Mouse (Mus musculus): Measurements from ENCODE around the gene Gm4792.

The Gm4792 gene
- long read RNA-seq, experiment 1 = 0 reads
- long read RNA-seq, experiment 2 = 0 reads

- intact Hi-C loops (cut with DNase I) = no loop called here
Measured at GRCm38 (mm10) chr10:94298471-94298870, at the start of gene Gm4792. TSS of gene Gm4792 (minus strand) at chr10:94298703.

- intact Hi-C loops (cut with DNase I) = no loop called here
Measured at GRCm38 (mm10) chr10:94347959-94348358, 49.5 kb upstream of the Gm4792 start.

- intact Hi-C loops (cut with DNase I) = no loop called here
Measured at GRCm38 (mm10) chr10:94347296-94347695, 48.8 kb upstream of the Gm4792 start.

- intact Hi-C loops (cut with DNase I) = no loop called here
Measured at GRCm38 (mm10) chr10:94346596-94346995, 48.1 kb upstream of the Gm4792 start.

- intact Hi-C loops (cut with DNase I) = no loop called here
Measured at GRCm38 (mm10) chr10:94345509-94346252, 47.2 kb upstream of the Gm4792 start.

GRCm38 (mm10) chr10:94344631-94345417, 46.3 kb upstream of the Gm4792 start:
- intact Hi-C loops (cut with DNase I) = no loop called here

GRCm38 (mm10) chr10:94343581-94343980, 45.1 kb upstream of the Gm4792 start:
- intact Hi-C loops (cut with DNase I) = no loop called here

GRCm38 (mm10) chr10:94342256-94342655, 43.8 kb upstream of the Gm4792 start:
- intact Hi-C loops (cut with DNase I) = no loop called here

- intact Hi-C loops (cut with DNase I) = no loop called here
Measured at GRCm38 (mm10) chr10:94341501-94341900, 43.0 kb upstream of the Gm4792 start.

GRCm38 (mm10) chr10:94336071-94336470, 37.6 kb upstream of the Gm4792 start:
- intact Hi-C loops (cut with DNase I) = no loop called here

- intact Hi-C loops (cut with DNase I) = no loop called here
Measured at GRCm38 (mm10) chr10:94335047-94335446, 36.5 kb upstream of the Gm4792 start.

- intact Hi-C loops (cut with DNase I) = no loop called here
Measured at GRCm38 (mm10) chr10:94333328-94333727, 34.8 kb upstream of the Gm4792 start.

GRCm38 (mm10) chr10:94332358-94333137, 34.0 kb upstream of the Gm4792 start:
- intact Hi-C loops (cut with DNase I) = no loop called here

GRCm38 (mm10) chr10:94329962-94330361, 31.5 kb upstream of the Gm4792 start:
- intact Hi-C loops (cut with DNase I) = no loop called here

- intact Hi-C loops (cut with DNase I) = no loop called here
Measured at GRCm38 (mm10) chr10:94318574-94318973, 20.1 kb upstream of the Gm4792 start.

- intact Hi-C loops (cut with DNase I) = no loop called here
Measured at GRCm38 (mm10) chr10:94313146-94313545, 14.6 kb upstream of the Gm4792 start.

- intact Hi-C loops (cut with DNase I) = no loop called here
Measured at GRCm38 (mm10) chr10:94312007-94312715, 13.7 kb upstream of the Gm4792 start.

- intact Hi-C loops (cut with DNase I) = no loop called here
Measured at GRCm38 (mm10) chr10:94311511-94312006, 13.1 kb upstream of the Gm4792 start, which contains the start of gene Tmcc3. TSS of gene Tmcc3 (plus strand) at chr10:94311949.

- intact Hi-C loops (cut with DNase I) = no loop called here
Measured at GRCm38 (mm10) chr10:94310499-94311267, 12.2 kb upstream of the Gm4792 start.

GRCm38 (mm10) chr10:94305526-94305925, 7.0 kb upstream of the Gm4792 start:
- intact Hi-C loops (cut with DNase I) = no loop called here
